Mouse (Mus musculus) left cerebral cortex, adult 6 months (tissue): Measurements from ENCODE around the gene Kcnj13. TPM values are rescaled to one million over a fixed set of nuclear protein-coding genes. Genes with fewer than 3 reads are reported as not detected.

ENCODE experiments used
- long read RNA-seq, 2 experiments: library from polyadenylated mRNA; unstranded; transcript quantifications; one replicate each; pipeline ENCODE4 v2.0.0; 2019 to 2020
- polyA plus RNA-seq: library from polyadenylated mRNA; unstranded; fragments of <200 nt; fragmentation: Nextera tagmentation; gene quantifications from 2 replicates; pipeline ENCODE4 v1.2.3, GENCODE M21; 2021

Gene Kcnj13
- polyA plus RNA-seq: 5.0 and 6.0 TPM in 2 replicates
- long read RNA-seq, experiment 1, transcript Kcnj13-201 (3 exons, 1,270 nt): major isoform, 15 of 15 reads
- long read RNA-seq, experiment 1, partial matches to known transcripts: 0 of 15 reads
- long read RNA-seq, experiment 1, other reads (novel, unspliced or antisense): 0 of 15 reads
- long read RNA-seq, experiment 2, partial matches to known transcripts: 0 of 3 reads
- long read RNA-seq, experiment 2, other reads (novel, unspliced or antisense): 0 of 3 reads

GRCm38 (mm10) chr1:87394594-87394993, at the start of gene Kcnj13:
TSS of gene Kcnj13 (minus strand) at chr1:87394729.

Other genes with a start within 250 kb of the Kcnj13 start
- gene Ecel1, start 238.2 kb downstream of the Kcnj13 start, polyA plus RNA-seq: 6.9 and 9.6 TPM in 2 replicates
- gene Prss56, start 211.4 kb downstream of the Kcnj13 start, polyA plus RNA-seq: 0.74 TPM in 2 replicates
- gene Chrnd, start 204.1 kb downstream of the Kcnj13 start, polyA plus RNA-seq: not detected in 2 replicates
- gene Chrng, start 190.1 kb downstream of the Kcnj13 start, polyA plus RNA-seq: 0.04 TPM in 1 of 2 replicates, not detected in the other
- gene Eif4e2, start 180.8 kb downstream of the Kcnj13 start, polyA plus RNA-seq: 33.1 and 34.1 TPM in 2 replicates
- 16.3 and 22.3 TPM in 2 replicates for gene Efhd1, start 130.4 kb downstream of the Kcnj13 start, polyA plus RNA-seq
- 21.6 and 28.4 TPM in 2 replicates for gene Gigyf2, start 67.7 kb downstream of the Kcnj13 start, polyA plus RNA-seq
- gene Snorc, start 75.5 kb upstream of the Kcnj13 start, polyA plus RNA-seq: 2.0 and 3.5 TPM in 2 replicates
- gene Neu2, start 115.2 kb upstream of the Kcnj13 start, polyA plus RNA-seq: 9.8 and 10.0 TPM in 2 replicates
- gene Ngef, start 179.1 kb upstream of the Kcnj13 start, polyA plus RNA-seq: 219 and 294 TPM in 2 replicates
- 3.7 and 4.2 TPM in 2 replicates for gene Inpp5d, start 225.6 kb upstream of the Kcnj13 start, polyA plus RNA-seq